In the genomic region with DNA sequence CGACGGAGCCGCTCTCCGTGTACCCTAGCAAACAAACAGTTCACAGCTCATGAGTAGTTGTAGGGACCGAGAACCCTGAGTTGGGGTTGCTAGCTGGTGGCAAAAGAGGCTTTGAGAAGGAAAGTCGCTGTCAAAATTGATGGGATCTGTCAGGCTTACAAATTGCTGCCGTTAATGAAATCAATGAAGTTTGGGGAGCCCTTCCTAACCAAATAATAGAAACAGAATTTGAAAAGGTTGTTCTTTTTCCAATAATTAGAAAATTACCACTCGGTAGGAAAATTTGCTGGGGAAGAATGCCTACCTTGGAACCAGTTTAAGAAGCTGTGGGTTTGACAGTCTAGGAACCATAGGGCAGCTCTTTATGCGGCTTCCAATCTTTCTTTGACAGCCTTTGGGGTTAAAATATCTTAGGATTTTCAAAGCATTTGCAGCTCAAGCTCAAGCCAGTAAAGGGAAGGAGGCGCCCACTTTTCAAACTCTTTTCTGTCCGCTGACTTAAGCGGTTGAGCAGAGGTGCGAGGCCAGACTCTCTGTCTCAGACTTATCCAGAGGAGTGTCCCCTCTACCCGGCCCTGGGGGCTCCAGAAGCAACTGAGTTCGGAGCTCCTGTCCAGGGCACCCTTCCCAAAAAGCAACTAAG, we compare ENCODE assay signal across 10 mouse cellular contexts. TPM values are rescaled to one million over a fixed set of nuclear protein-coding genes. Genes with fewer than 3 reads are reported as not detected.
A peak's percentile ranks its signal among the peaks of the same experiment; 100 is the strongest.
DNase-seq lines count a peak whose midpoint lies in the region; ATAC-seq and TF ChIP-seq lines count a peak whose summit lies in the region.
"Had no signal": no experiment of that assay in that cellular context is flagged by ENCODE, and none has a peak within 500 bp of the region (broad histone marks: within the 10 kb centered on the region; RNA-seq: fewer than 3 reads in every experiment).

No protein-coding gene starts in this region.

- H3K27me3 ChIP-seq in heart, embryonic 12.5 days (replicated peaks): peaks cover 85% of the 10 kb centered on the region
- peaks cover 90% of the 10 kb centered on the region for H3K27me3 ChIP-seq in E14TG2a.4 (ENCODE audit: insufficient read depth, low read length)
- H3K27me3 ChIP-seq in forebrain, embryonic 14.5 days (replicated peaks; ENCODE audit: control insufficient read depth, insufficient read depth, low read length): peaks cover 69% of the 10 kb centered on the region
- H3K27me3 ChIP-seq in liver, embryonic 13.5 days: peaks cover 96% of the 10 kb centered on the region
- H3K27me3 ChIP-seq: CH12.LX had no signal

- peaks cover 26% of the 10 kb centered on the region for H3K4me1 ChIP-seq in heart, embryonic 12.5 days (replicated peaks)
- H3K4me1 ChIP-seq in E14TG2a.4 (replicated peaks; ENCODE audit: low read depth, low read length): peaks cover 44% of the 10 kb centered on the region
- H3K4me1 ChIP-seq in forebrain, embryonic 14.5 days (ENCODE audit: control insufficient read depth, insufficient read depth, low read length): no peaks in the 10 kb centered on the region; the same call in 1 of the 2 replicates
- peaks cover 3% of the 10 kb centered on the region; the same call in 1 of the 2 replicates for H3K4me1 ChIP-seq in liver, embryonic 13.5 days (replicated peaks)

- DNase-seq in heart, adult 8-10 months (ENCODE audit: low spot score): no peak
- peak; percentile 30 for DNase-seq in forebrain, embryonic 14.5 days (ENCODE audit: low spot score)
- DNase-seq in liver, embryonic 13.5 days: no peak
- DNase-seq in adrenal gland, postnatal 10 days: no peak
- no peak for DNase-seq in ovary, postnatal 10 days (ENCODE audit: low spot score)

- H3K9me3 ChIP-seq in heart, embryonic 12.5 days (replicated peaks): no peaks in the 10 kb centered on the region
- no peaks in the 10 kb centered on the region for H3K9me3 ChIP-seq in E14TG2a.4 (ENCODE audit: low read length)
- no peaks in the 10 kb centered on the region for H3K9me3 ChIP-seq in forebrain, embryonic 14.5 days (replicated peaks; ENCODE audit: control insufficient read depth, low read length)
- no peaks in the 10 kb centered on the region for H3K9me3 ChIP-seq in liver, embryonic 13.5 days (replicated peaks)

- H3K9ac ChIP-seq in heart, embryonic 12.5 days: no peak overlapping the region
- no peak overlapping the region for H3K9ac ChIP-seq in forebrain, embryonic 14.5 days (ENCODE audit: low read length)
- H3K9ac ChIP-seq in liver, embryonic 13.5 days: no peak overlapping the region

- under 1% methylated on average over 15 of the region's 15 CpGs for WGBS in heart, embryonic 12.5 days
- WGBS in forebrain, embryonic 14.5 days: under 1% methylated on average over 15 of the region's 15 CpGs
- 1% methylated on average over 15 of the region's 15 CpGs for WGBS in liver, embryonic 13.5 days (ENCODE audit: insufficient replicate concordance)

- H3K4me3 ChIP-seq in heart, embryonic 12.5 days: peak overlapping the region; percentile 15
- peak overlapping the region; percentile 35; the same call in 1 of the 2 replicates for H3K4me3 ChIP-seq in E14TG2a.4 (replicated peaks; ENCODE audit: low read length)
- no peak overlapping the region for H3K4me3 ChIP-seq in forebrain, embryonic 14.5 days (ENCODE audit: low read depth, low read length)
- no peak overlapping the region for H3K4me3 ChIP-seq in liver, embryonic 13.5 days (replicated peaks)

- H3K27ac ChIP-seq in heart, embryonic 12.5 days (ENCODE audit: poor library complexity, severe bottlenecking): no peak overlapping the region
- H3K27ac ChIP-seq in forebrain, embryonic 14.5 days (ENCODE audit: low read depth, low read length): no peak overlapping the region
- H3K27ac ChIP-seq in liver, embryonic 13.5 days: no peak overlapping the region

- TF ChIP-seq CTCF in E14TG2a.4 (conservative IDR thresholded peaks at IDR 0.05; ENCODE audit: low read length): no peak

- no peak for ATAC-seq in heart, embryonic 12.5 days (ENCODE audit: insufficient number of reproducible peaks, low FRiP score)
- no peak for ATAC-seq in forebrain, embryonic 14.5 days
- ATAC-seq in liver, embryonic 13.5 days (ENCODE audit: low read depth): no peak
- no peak for ATAC-seq in megakaryocyte-erythroid progenitor cell, adult 5-6 weeks (replicated peaks; ENCODE audit: low FRiP score, low TSS enrichment, poor library complexity, severe bottlenecking)

- H3K4me2 ChIP-seq in heart, embryonic 12.5 days: peak overlapping the region; percentile 33; the same call in 1 of the 2 replicates
- H3K4me2 ChIP-seq in forebrain, embryonic 14.5 days (ENCODE audit: low read length): no peak overlapping the region
- peak overlapping the region; percentile 23; the same call in 1 of the 2 replicates for H3K4me2 ChIP-seq in liver, embryonic 13.5 days

- no peaks in the 10 kb centered on the region for H3K36me3 ChIP-seq in heart, embryonic 12.5 days
- H3K36me3 ChIP-seq in E14TG2a.4 (ENCODE audit: insufficient read depth, low read length): no peaks in the 10 kb centered on the region
- H3K36me3 ChIP-seq in forebrain, embryonic 14.5 days (ENCODE audit: control insufficient read depth, insufficient read depth, low read length): no peaks in the 10 kb centered on the region
- H3K36me3 ChIP-seq in liver, embryonic 13.5 days: no peaks in the 10 kb centered on the region

RNA-seq across cellular contexts. Expression of a gene that starts 1.2 kb away (rescaled TPM):
- not detected in 2 replicates for polyA plus RNA-seq in heart, embryonic 12.5 days (2016; fragmentation: Nextera tagmentation; extraction: Ambion mirVana)
- total RNA-seq in heart, adult 8-10 months (2022): not detected
- polyA plus RNA-seq in forebrain, embryonic 14.5 days (2014; fragmentation: Nextera tagmentation; extraction: Ambion mirVana): not detected in 2 replicates
- not detected in 2 replicates for polyA plus RNA-seq in liver, embryonic 13.5 days (2015; fragmentation: Nextera tagmentation; extraction: Ambion mirVana)
- total RNA-seq in adrenal gland, postnatal 10 days (2021): not detected
- not detected in 2 replicates for total RNA-seq in megakaryocyte-erythroid progenitor cell, adult 5-6 weeks (2014; fragmentation: Nextera tagmentation)
- not detected in 2 replicates for total RNA-seq in megakaryocyte-erythroid progenitor cell, adult 5-6 weeks (2017)
- total RNA-seq: CH12.LX had no signal
- polyA plus RNA-seq: lung, embryonic 16.5 days had no signal

RNA-seq across cellular contexts. Expression of a gene that starts 10.0 kb away (rescaled TPM):
- polyA plus RNA-seq in heart, embryonic 12.5 days (2016; fragmentation: Nextera tagmentation; extraction: Ambion mirVana): 0.09 and 0.12 TPM in 2 replicates
- total RNA-seq in heart, adult 8-10 months (2022): not detected
- not detected in 2 replicates for polyA plus RNA-seq in forebrain, embryonic 14.5 days (2014; fragmentation: Nextera tagmentation; extraction: Ambion mirVana)
- not detected in 2 replicates for polyA plus RNA-seq in liver, embryonic 13.5 days (2015; fragmentation: Nextera tagmentation; extraction: Ambion mirVana)
- total RNA-seq in adrenal gland, postnatal 10 days (2021): not detected
- not detected in 2 replicates for total RNA-seq in megakaryocyte-erythroid progenitor cell, adult 5-6 weeks (2014; fragmentation: Nextera tagmentation)
- not detected in 2 replicates for total RNA-seq in megakaryocyte-erythroid progenitor cell, adult 5-6 weeks (2017)
- total RNA-seq: CH12.LX had no signal
- polyA plus RNA-seq: lung, embryonic 16.5 days had no signal

RNA-seq across cellular contexts. Expression of a gene that starts 16.7 kb away (rescaled TPM):
- polyA plus RNA-seq in heart, embryonic 12.5 days (2016; fragmentation: Nextera tagmentation; extraction: Ambion mirVana): 0.14 and 0.15 TPM in 2 replicates
- total RNA-seq in heart, adult 8-10 months (2022): not detected
- not detected in 2 replicates for polyA plus RNA-seq in forebrain, embryonic 14.5 days (2014; fragmentation: Nextera tagmentation; extraction: Ambion mirVana)
- polyA plus RNA-seq in liver, embryonic 13.5 days (2015; fragmentation: Nextera tagmentation; extraction: Ambion mirVana): not detected in 2 replicates
- total RNA-seq in adrenal gland, postnatal 10 days (2021): not detected
- total RNA-seq in megakaryocyte-erythroid progenitor cell, adult 5-6 weeks (2014; fragmentation: Nextera tagmentation): not detected in 2 replicates
- not detected in 2 replicates for total RNA-seq in megakaryocyte-erythroid progenitor cell, adult 5-6 weeks (2017)
- total RNA-seq: CH12.LX had no signal
- polyA plus RNA-seq: lung, embryonic 16.5 days had no signal

RNA-seq across cellular contexts. Expression of a gene that starts 21.2 kb away (rescaled TPM):
- polyA plus RNA-seq in heart, embryonic 12.5 days (2016; fragmentation: Nextera tagmentation; extraction: Ambion mirVana): not detected in 2 replicates
- not detected for total RNA-seq in heart, adult 8-10 months (2022)
- polyA plus RNA-seq in forebrain, embryonic 14.5 days (2014; fragmentation: Nextera tagmentation; extraction: Ambion mirVana): not detected in 2 replicates
- polyA plus RNA-seq in liver, embryonic 13.5 days (2015; fragmentation: Nextera tagmentation; extraction: Ambion mirVana): not detected in 2 replicates
- total RNA-seq in adrenal gland, postnatal 10 days (2021): not detected
- not detected in 2 replicates for total RNA-seq in megakaryocyte-erythroid progenitor cell, adult 5-6 weeks (2014; fragmentation: Nextera tagmentation)
- not detected in 2 replicates for total RNA-seq in megakaryocyte-erythroid progenitor cell, adult 5-6 weeks (2017)
- total RNA-seq: CH12.LX had no signal
- polyA plus RNA-seq: lung, embryonic 16.5 days had no signal

RNA-seq across cellular contexts. Expression of a gene that starts 33.6 kb away (rescaled TPM):
- 0.10 TPM in 1 of 2 replicates, not detected in the other for polyA plus RNA-seq in heart, embryonic 12.5 days (2016; fragmentation: Nextera tagmentation; extraction: Ambion mirVana)
- total RNA-seq in heart, adult 8-10 months (2022): under 1 TPM in 1 of 4 experiments, not detected in 3; 0.12 TPM
- polyA plus RNA-seq in forebrain, embryonic 14.5 days (2014; fragmentation: Nextera tagmentation; extraction: Ambion mirVana): not detected in 2 replicates
- not detected in 2 replicates for polyA plus RNA-seq in liver, embryonic 13.5 days (2015; fragmentation: Nextera tagmentation; extraction: Ambion mirVana)
- under 1 TPM; 0.15 to 0.27 TPM for total RNA-seq in adrenal gland, postnatal 10 days (2021)
- total RNA-seq in megakaryocyte-erythroid progenitor cell, adult 5-6 weeks (2014; fragmentation: Nextera tagmentation): not detected in 2 replicates
- total RNA-seq in megakaryocyte-erythroid progenitor cell, adult 5-6 weeks (2017): 0.65 TPM in 1 of 2 replicates, not detected in the other
- total RNA-seq: CH12.LX had no signal

Comparison
In these comparisons a context has a peak if more than half of its experiments do, and no peak if none do; other contexts are left out.
1. H3K4me3 ChIP-seq: peak in heart, embryonic 12.5 days (single experiment) and E14TG2a.4 (single experiment); none in forebrain, embryonic 14.5 days (single experiment) and liver, embryonic 13.5 days (single experiment).